Mouse (Mus musculus) cerebellum, adult 2 months (tissue): Measurements from ENCODE around the gene Sh3pxd2b.

ENCODE experiments used
- CTCF ChIP-seq: fragments of 200-500 bp; IDR thresholded peaks from 2 replicates; pipeline ENCODE4 v1.5.1; 2011; ENCODE audit warnings: low read depth, mild to moderate bottlenecking, control low read depth, low read length, moderate library complexity, borderline replicate concordance; ENCODE audit not compliant: insufficient read depth
- POLR2A ChIP-seq: fragments of 200-500 bp; IDR thresholded peaks from 2 replicates; pipeline ENCODE4 v1.6.1; 2011; ENCODE audit warnings: low read length, control low read depth, borderline replicate concordance; ENCODE audit not compliant: insufficient read depth

- TF ChIP-seq CTCF, result no peak
- no peak for TF ChIP-seq POLR2A
Observed at GRCm38 (mm10) chr11:32384135-32384801, 36.6 kb downstream of the Sh3pxd2b start.
